Mouse (Mus musculus): Measurements from ENCODE around the gene Bola3. TPM values are rescaled to one million over a fixed set of nuclear protein-coding genes. Genes with fewer than 3 reads are reported as not detected.

Gene Bola3
- polyA plus RNA-seq, 1 experiment from 2014 or later = 117 TPM

- H3K36me3 ChIP-seq (ENCODE audit: control insufficient read depth, insufficient read depth, low read length) = peaks cover 8% of the 10 kb centered on the region
- ATAC-seq (ENCODE audit: low FRiP score) = no peak
- no peak for DNase-seq (ENCODE audit: low spot score)
- H3K4me2 ChIP-seq (replicated peaks; ENCODE audit: low read depth, low read length) = no peak overlapping the region
- no peaks in the 10 kb centered on the region for H3K27me3 ChIP-seq (ENCODE audit: control insufficient read depth, insufficient read depth, low read length)
- H3K27ac ChIP-seq (ENCODE audit: low read depth, low read length) = no peak overlapping the region
- no peaks in the 10 kb centered on the region for H3K9me3 ChIP-seq (ENCODE audit: control insufficient read depth, low read length)
- H3K4me3 ChIP-seq (ENCODE audit: low read depth, low read length) = no peak overlapping the region
- no peaks in the 10 kb centered on the region for H3K4me1 ChIP-seq (replicated peaks; ENCODE audit: control insufficient read depth, insufficient read depth, low read length)
- WGBS = 94% methylated on average over 2 of the region's 2 CpGs
- H3K9ac ChIP-seq (ENCODE audit: low read depth, low read length) = no peak overlapping the region
Observed at GRCm38 (mm10) chr6:83396711-83397110, 47.8 kb downstream of the Bola3 start.

GRCm38 (mm10) chr6:83397728-83398127 is 48.8 kb downstream of the Bola3 start:
- Histone ChIP-seq H3K4me3 (ENCODE audit: low read depth, low read length) (no peak overlapping the region), H3K27ac (ENCODE audit: low read depth, low read length) (no peak overlapping the region), H3K36me3 (ENCODE audit: control insufficient read depth, insufficient read depth, low read length) (peaks cover 13% of the 10 kb centered on the region), H3K9me3 (ENCODE audit: control insufficient read depth, low read length) (no peaks in the 10 kb centered on the region), H3K27me3 (ENCODE audit: control insufficient read depth, insufficient read depth, low read length) (no peaks in the 10 kb centered on the region), H3K9ac (ENCODE audit: low read depth, low read length) (no peak overlapping the region), H3K4me2 (replicated peaks; ENCODE audit: low read depth, low read length) (no peak overlapping the region), H3K4me1 (replicated peaks; ENCODE audit: control insufficient read depth, insufficient read depth, low read length) (no peaks in the 10 kb centered on the region)
- DNase-seq (ENCODE audit: low spot score) (no peak), ATAC-seq (ENCODE audit: low FRiP score) (no peak)
- WGBS = 87% methylated on average over 8 of the region's 8 CpGs

- Histone ChIP-seq H3K4me3 (ENCODE audit: low read depth, low read length) (no peak overlapping the region), H3K27me3 (ENCODE audit: control insufficient read depth, insufficient read depth, low read length) (no peaks in the 10 kb centered on the region), H3K36me3 (ENCODE audit: control insufficient read depth, insufficient read depth, low read length) (peaks cover 27% of the 10 kb centered on the region), H3K9ac (ENCODE audit: low read depth, low read length) (no peak overlapping the region), H3K4me1 (replicated peaks; ENCODE audit: control insufficient read depth, insufficient read depth, low read length) (no peaks in the 10 kb centered on the region), H3K27ac (ENCODE audit: low read depth, low read length) (no peak overlapping the region), H3K4me2 (replicated peaks; ENCODE audit: low read depth, low read length) (no peak overlapping the region), H3K9me3 (ENCODE audit: control insufficient read depth, low read length) (no peaks in the 10 kb centered on the region)
- ATAC-seq (ENCODE audit: low FRiP score) = no peak
- WGBS = 91% methylated on average over 3 of the region's 3 CpGs
- DNase-seq (ENCODE audit: low spot score) = no peak
Observed at GRCm38 (mm10) chr6:83399790-83400189, 50.8 kb downstream of the Bola3 start.

- H3K27ac ChIP-seq (ENCODE audit: low read depth, low read length) = no peak overlapping the region
- ATAC-seq (ENCODE audit: low FRiP score) = no peak
- WGBS = 96% methylated on average over 8 of the region's 8 CpGs
Observed at GRCm38 (mm10) chr6:83403481-83403880, 54.5 kb downstream of the Bola3 start.

GRCm38 (mm10) chr6:83404571-83404970 is 55.6 kb downstream of the Bola3 start:
- H3K27me3 ChIP-seq (ENCODE audit: control insufficient read depth, insufficient read depth, low read length) = no peaks in the 10 kb centered on the region
- no peaks in the 10 kb centered on the region for H3K4me1 ChIP-seq (replicated peaks; ENCODE audit: control insufficient read depth, insufficient read depth, low read length)
- H3K9me3 ChIP-seq (ENCODE audit: control insufficient read depth, low read length) = no peaks in the 10 kb centered on the region
- no peak overlapping the region for H3K9ac ChIP-seq (ENCODE audit: low read depth, low read length)
- H3K36me3 ChIP-seq (ENCODE audit: control insufficient read depth, insufficient read depth, low read length) = peaks cover 24% of the 10 kb centered on the region
- no peak overlapping the region for H3K4me2 ChIP-seq (replicated peaks; ENCODE audit: low read depth, low read length)
- no peak overlapping the region for H3K4me3 ChIP-seq (ENCODE audit: low read depth, low read length)
- 97% methylated on average over 13 of the region's 13 CpGs for WGBS
- ATAC-seq (ENCODE audit: low FRiP score) (no peak), DNase-seq (ENCODE audit: low spot score) (no peak)
- no peak overlapping the region for H3K27ac ChIP-seq (ENCODE audit: low read depth, low read length)

More at GRCm38 (mm10) chr6:83403481-83403880, 54.5 kb downstream of the Bola3 start:
- Histone ChIP-seq H3K27me3 (ENCODE audit: control insufficient read depth, insufficient read depth, low read length) (no peaks in the 10 kb centered on the region), H3K9ac (ENCODE audit: low read depth, low read length) (no peak overlapping the region), H3K4me1 (replicated peaks; ENCODE audit: control insufficient read depth, insufficient read depth, low read length) (no peaks in the 10 kb centered on the region), H3K9me3 (ENCODE audit: control insufficient read depth, low read length) (no peaks in the 10 kb centered on the region), H3K4me2 (replicated peaks; ENCODE audit: low read depth, low read length) (no peak overlapping the region), H3K4me3 (ENCODE audit: low read depth, low read length) (no peak overlapping the region), H3K36me3 (ENCODE audit: control insufficient read depth, insufficient read depth, low read length) (peaks cover 24% of the 10 kb centered on the region)
- DNase-seq (ENCODE audit: low spot score) = no peak

- no peak for DNase-seq (ENCODE audit: low spot score)
- 88% methylated on average over 7 of the region's 7 CpGs for WGBS
- no peaks in the 10 kb centered on the region for H3K27me3 ChIP-seq (ENCODE audit: control insufficient read depth, insufficient read depth, low read length)
- no peaks in the 10 kb centered on the region for H3K9me3 ChIP-seq (ENCODE audit: control insufficient read depth, low read length)
- H3K4me2 ChIP-seq (replicated peaks; ENCODE audit: low read depth, low read length) = no peak overlapping the region
- no peak overlapping the region for H3K4me3 ChIP-seq (ENCODE audit: low read depth, low read length)
- H3K27ac ChIP-seq (ENCODE audit: low read depth, low read length) = no peak overlapping the region
- peaks cover 24% of the 10 kb centered on the region for H3K36me3 ChIP-seq (ENCODE audit: control insufficient read depth, insufficient read depth, low read length)
- ATAC-seq (ENCODE audit: low FRiP score) = no peak
- H3K4me1 ChIP-seq (replicated peaks; ENCODE audit: control insufficient read depth, insufficient read depth, low read length) = no peaks in the 10 kb centered on the region
- no peak overlapping the region for H3K9ac ChIP-seq (ENCODE audit: low read depth, low read length)
Observed at GRCm38 (mm10) chr6:83405511-83406064, 56.6 kb downstream of the Bola3 start.

- peaks cover 12% of the 10 kb centered on the region for H3K36me3 ChIP-seq (ENCODE audit: control insufficient read depth, insufficient read depth, low read length)
- no peaks in the 10 kb centered on the region for H3K9me3 ChIP-seq (ENCODE audit: control insufficient read depth, low read length)
- no peaks in the 10 kb centered on the region for H3K27me3 ChIP-seq (ENCODE audit: control insufficient read depth, insufficient read depth, low read length)
- no peak overlapping the region for H3K9ac ChIP-seq (ENCODE audit: low read depth, low read length)
- WGBS = 95% methylated on average over 9 of the region's 9 CpGs
- H3K4me1 ChIP-seq (replicated peaks; ENCODE audit: control insufficient read depth, insufficient read depth, low read length) = peaks cover 7% of the 10 kb centered on the region; the same call in 1 of the 2 replicates
- ATAC-seq (ENCODE audit: low FRiP score) (no peak), DNase-seq (ENCODE audit: low spot score) (no peak)
- H3K4me2 ChIP-seq (replicated peaks; ENCODE audit: low read depth, low read length) = no peak overlapping the region
- H3K4me3 ChIP-seq (ENCODE audit: low read depth, low read length) = no peak overlapping the region
- no peak overlapping the region for H3K27ac ChIP-seq (ENCODE audit: low read depth, low read length)
Observed at GRCm38 (mm10) chr6:83408510-83408909, 59.6 kb downstream of the Bola3 start.

Other genes with a start within 250 kb of the Bola3 start
- 0.91 and 1.0 TPM in 2 replicates for gene Ccdc142, start 247.5 kb upstream of the Bola3 start, polyA plus RNA-seq (2014; fragmentation: Nextera tagmentation; extraction: Ambion mirVana)
- gene Gm42688, start 247.5 kb upstream of the Bola3 start, polyA plus RNA-seq (2014; fragmentation: Nextera tagmentation; extraction: Ambion mirVana) = 1.9 TPM in 2 replicates
- 127 TPM in 2 replicates for gene Mrpl53, start 240.1 kb upstream of the Bola3 start, polyA plus RNA-seq (2014; fragmentation: Nextera tagmentation; extraction: Ambion mirVana)
- 17.1 and 20.2 TPM in 2 replicates for gene Mogs, start 233.7 kb upstream of the Bola3 start, polyA plus RNA-seq (2014; fragmentation: Nextera tagmentation; extraction: Ambion mirVana)
- 160 and 179 TPM in 2 replicates for gene Wbp1, start 227.6 kb upstream of the Bola3 start, polyA plus RNA-seq (2014; fragmentation: Nextera tagmentation; extraction: Ambion mirVana)
- gene Ino80b, start 223.7 kb upstream of the Bola3 start, polyA plus RNA-seq (2014; fragmentation: Nextera tagmentation; extraction: Ambion mirVana) = 18.5 and 21.3 TPM in 2 replicates
- 17.7 and 18.3 TPM in 2 replicates for gene Rtkn, start 213.7 kb upstream of the Bola3 start, polyA plus RNA-seq (2014; fragmentation: Nextera tagmentation; extraction: Ambion mirVana)
- 12.3 and 13.8 TPM in 2 replicates for gene Wdr54, start 192.8 kb upstream of the Bola3 start, polyA plus RNA-seq (2014; fragmentation: Nextera tagmentation; extraction: Ambion mirVana)
- gene 1700003E16Rik, start 192.7 kb upstream of the Bola3 start, polyA plus RNA-seq (2014; fragmentation: Nextera tagmentation; extraction: Ambion mirVana) = 3.7 TPM in 2 replicates
- 75.1 and 81.6 TPM in 2 replicates for gene Dctn1, start 183.2 kb upstream of the Bola3 start, polyA plus RNA-seq (2014; fragmentation: Nextera tagmentation; extraction: Ambion mirVana)
- gene Slc4a5, start 129.3 kb upstream of the Bola3 start, polyA plus RNA-seq (2014; fragmentation: Nextera tagmentation; extraction: Ambion mirVana) = 2.5 and 3.1 TPM in 2 replicates
- gene Mthfd2, start 23.2 kb upstream of the Bola3 start, polyA plus RNA-seq (2014; fragmentation: Nextera tagmentation; extraction: Ambion mirVana) = 41.8 and 46.9 TPM in 2 replicates
- gene Mob1a, start 23.1 kb upstream of the Bola3 start, polyA plus RNA-seq (2014; fragmentation: Nextera tagmentation; extraction: Ambion mirVana) = 60.9 and 65.6 TPM in 2 replicates
- 45.3 and 55.6 TPM in 2 replicates for gene Tet3, start 109.9 kb downstream of the Bola3 start, polyA plus RNA-seq (2014; fragmentation: Nextera tagmentation; extraction: Ambion mirVana)
- gene Dguok, start 157.8 kb downstream of the Bola3 start, polyA plus RNA-seq (2014; fragmentation: Nextera tagmentation; extraction: Ambion mirVana) = 57.0 and 65.7 TPM in 2 replicates
- gene Actg2, start 187.1 kb downstream of the Bola3 start, polyA plus RNA-seq (2014; fragmentation: Nextera tagmentation; extraction: Ambion mirVana) = 1.4 and 2.2 TPM in 2 replicates
- 30.8 and 32.0 TPM in 2 replicates for gene Stambp, start 223.6 kb downstream of the Bola3 start, polyA plus RNA-seq (2014; fragmentation: Nextera tagmentation; extraction: Ambion mirVana)

Data from hindbrain, embryonic 11.5 days (tissue).